Mouse (Mus musculus) testis, adult 10 weeks (tissue): ENCODE data around the gene Chd1. TPM values are rescaled to one million over a fixed set of nuclear protein-coding genes. Genes with fewer than 3 reads are reported as not detected.

Experiments
- polyA plus RNA-seq: library from polyadenylated mRNA; stranded (reverse); fragments of 350-450 nt; fragmentation: Illumina TruSeq; extraction: RNeasy Lipid Tissue Mini Kit (QIAGEN cat#74804); gene quantifications from one replicate; pipeline ENCODE4 v1.2.3, GENCODE M21; 2014; ENCODE audit warnings: low read depth, low replicate concordance

Gene Chd1
- polyA plus RNA-seq: 38.4 TPM

DNA sequence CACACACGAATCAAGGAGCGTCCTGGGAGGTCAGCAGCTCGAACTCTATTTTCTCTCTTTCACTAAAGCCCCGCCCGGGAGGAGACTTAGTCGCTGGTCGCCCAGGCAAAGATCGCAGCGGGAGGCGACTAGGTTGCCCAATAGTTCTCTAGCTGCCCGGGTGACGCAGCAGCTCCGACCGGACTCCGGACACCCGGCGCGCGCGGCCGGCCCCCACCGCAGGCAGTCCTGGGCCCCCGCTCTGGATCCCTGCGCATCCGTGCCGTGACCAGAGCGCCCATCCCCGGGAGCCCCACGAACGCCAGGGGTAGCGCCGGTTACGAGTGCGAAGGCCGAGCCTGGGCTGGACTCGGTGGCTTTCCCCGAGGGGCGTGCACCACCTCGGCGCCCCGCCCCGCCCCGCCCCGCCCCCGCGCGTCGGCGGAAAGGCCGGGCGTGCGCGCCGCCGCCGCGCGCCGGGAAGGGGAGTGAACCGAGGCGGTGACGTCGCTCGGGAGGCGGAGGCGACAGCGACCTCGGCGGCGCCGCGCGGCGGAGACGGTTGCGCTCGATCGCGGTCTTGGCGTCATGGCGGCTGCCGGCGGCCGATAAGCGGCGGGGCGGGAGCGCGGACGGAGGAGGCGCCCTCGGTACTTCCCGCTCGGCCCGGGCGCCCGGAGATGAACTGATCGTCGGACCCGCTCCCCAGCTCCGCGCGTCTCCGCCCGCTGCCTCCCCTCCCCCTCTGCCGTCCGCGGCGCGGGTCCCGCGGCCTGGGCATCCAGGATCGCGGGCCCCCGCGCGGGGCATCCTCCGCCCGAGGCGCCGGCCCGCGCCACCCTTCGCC lies at the start of gene Chd1:
TSS of gene Chd1 (plus strand) at position 493 of the 826 bp plus-strand sequence.

Other genes with a start within 250 kb of the Chd1 start
- gene Psmb1, start 205.2 kb upstream of the Chd1 start, polyA plus RNA-seq: 69.3 TPM
- gene Tbp, start 205.1 kb upstream of the Chd1 start, polyA plus RNA-seq: 357 TPM
- gene Pdcd2, start 177.7 kb upstream of the Chd1 start, polyA plus RNA-seq: 20.0 TPM
- gene Prdm9, start 140.6 kb upstream of the Chd1 start, polyA plus RNA-seq: 15.4 TPM
- 3.5 TPM for gene Rgmb, start 126.1 kb downstream of the Chd1 start, polyA plus RNA-seq